Mouse (Mus musculus): ENCODE data around the gene Slit3. TPM values are rescaled to one million over a fixed set of nuclear protein-coding genes. Genes with fewer than 3 reads are reported as not detected.
A peak's percentile ranks its signal among the peaks of the same experiment; 100 is the strongest.

The Slit3 gene
- polyA plus RNA-seq, 1 experiment from 2014 or later = 4.8 TPM

GRCm38 (mm10) chr11:35365510-35365931 is 244.5 kb downstream of the Slit3 start:
- no peaks in the 10 kb centered on the region for H3K27me3 ChIP-seq (replicated peaks; ENCODE audit: control insufficient read depth, insufficient read depth, low read length)
- ATAC-seq = no peak
- no peak overlapping the region for H3K4me2 ChIP-seq (replicated peaks; ENCODE audit: low read depth)
- H3K9ac ChIP-seq (ENCODE audit: low read depth, low read length) = no peak overlapping the region
- no peaks in the 10 kb centered on the region for H3K36me3 ChIP-seq (ENCODE audit: control insufficient read depth, insufficient read depth)
- H3K9me3 ChIP-seq (ENCODE audit: control insufficient read depth) = no peaks in the 10 kb centered on the region
- no peak for TF ChIP-seq CTCF (IDR thresholded peaks at IDR 0.05; ENCODE audit: low read depth)
- no peak overlapping the region for H3K27ac ChIP-seq (ENCODE audit: low read depth, low read length)
- H3K4me1 ChIP-seq (replicated peaks; ENCODE audit: control insufficient read depth, insufficient read depth, low read length) = no peaks in the 10 kb centered on the region
- H3K4me3 ChIP-seq (ENCODE audit: low read depth, low read length) = no peak overlapping the region
- 33% methylated on average over 8 of the region's 8 CpGs for WGBS

DNA sequence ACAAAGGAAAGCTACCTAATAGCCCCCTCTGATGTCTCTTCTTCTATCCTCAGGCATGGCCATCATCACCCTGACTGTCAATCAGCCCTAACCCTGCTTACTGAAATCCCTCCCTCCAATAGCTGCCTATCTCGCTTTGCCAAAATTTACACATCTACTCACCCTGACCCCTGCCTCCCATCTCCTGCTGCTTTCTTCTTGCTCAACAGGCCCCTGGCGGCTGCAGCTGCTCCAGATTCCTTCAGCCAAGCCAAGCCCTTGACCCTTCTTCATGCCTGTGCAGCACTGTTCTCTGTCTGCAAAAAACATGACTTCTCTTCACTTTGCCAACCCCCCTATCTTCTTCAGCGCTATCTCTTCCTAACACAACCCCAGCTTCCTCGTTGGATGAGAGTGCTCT is 245.6 kb downstream of the Slit3 start:
- no peak for TF ChIP-seq CTCF (IDR thresholded peaks at IDR 0.05; ENCODE audit: low read depth)
- WGBS = 77% methylated on average over 4 of the region's 4 CpGs
- Histone ChIP-seq H3K9ac (ENCODE audit: low read depth, low read length) (no peak overlapping the region), H3K36me3 (ENCODE audit: control insufficient read depth, insufficient read depth) (no peaks in the 10 kb centered on the region), H3K27me3 (replicated peaks; ENCODE audit: control insufficient read depth, insufficient read depth, low read length) (no peaks in the 10 kb centered on the region), H3K4me1 (replicated peaks; ENCODE audit: control insufficient read depth, insufficient read depth, low read length) (no peaks in the 10 kb centered on the region), H3K4me2 (replicated peaks; ENCODE audit: low read depth) (no peak overlapping the region), H3K9me3 (ENCODE audit: control insufficient read depth) (no peaks in the 10 kb centered on the region), H3K4me3 (ENCODE audit: low read depth, low read length) (no peak overlapping the region), H3K27ac (ENCODE audit: low read depth, low read length) (no peak overlapping the region)
- ATAC-seq = no peak

- 78% methylated on average over 4 of the region's 4 CpGs for WGBS
- no peak overlapping the region for H3K4me3 ChIP-seq (ENCODE audit: low read depth, low read length)
Observed at GRCm38 (mm10) chr11:35367248-35367647, 246.2 kb downstream of the Slit3 start.

GRCm38 (mm10) chr11:35369964-35370363 is 248.9 kb downstream of the Slit3 start:
- H3K9me3 ChIP-seq (ENCODE audit: control insufficient read depth) = 0 out of 2 replicates have a peak, but pooled peaks cover 2% of the 10 kb centered on the region
- no peak overlapping the region for H3K4me3 ChIP-seq (ENCODE audit: low read depth, low read length)
- WGBS = 37% methylated on average over 7 of the region's 7 CpGs
- no peaks in the 10 kb centered on the region for H3K4me1 ChIP-seq (replicated peaks; ENCODE audit: control insufficient read depth, insufficient read depth, low read length)
- no peak overlapping the region for H3K9ac ChIP-seq (ENCODE audit: low read depth, low read length)
- TF ChIP-seq CTCF (IDR thresholded peaks at IDR 0.05; ENCODE audit: low read depth) = no peak
- no peak overlapping the region for H3K27ac ChIP-seq (ENCODE audit: low read depth, low read length)
- no peak overlapping the region for H3K4me2 ChIP-seq (replicated peaks; ENCODE audit: low read depth)
- no peaks in the 10 kb centered on the region for H3K27me3 ChIP-seq (replicated peaks; ENCODE audit: control insufficient read depth, insufficient read depth, low read length)
- H3K36me3 ChIP-seq (ENCODE audit: control insufficient read depth, insufficient read depth) = no peaks in the 10 kb centered on the region
- ATAC-seq = no peak

More at GRCm38 (mm10) chr11:35367248-35367647, 246.2 kb downstream of the Slit3 start:
- H3K4me1 ChIP-seq (replicated peaks; ENCODE audit: control insufficient read depth, insufficient read depth, low read length) = no peaks in the 10 kb centered on the region
- no peaks in the 10 kb centered on the region for H3K36me3 ChIP-seq (ENCODE audit: control insufficient read depth, insufficient read depth)
- H3K9ac ChIP-seq (ENCODE audit: low read depth, low read length) = no peak overlapping the region
- no peak overlapping the region for H3K4me2 ChIP-seq (replicated peaks; ENCODE audit: low read depth)
- no peak for ATAC-seq
- no peaks in the 10 kb centered on the region for H3K27me3 ChIP-seq (replicated peaks; ENCODE audit: control insufficient read depth, insufficient read depth, low read length)
- TF ChIP-seq CTCF (IDR thresholded peaks at IDR 0.05; ENCODE audit: low read depth) = peak; percentile 39
- H3K27ac ChIP-seq (ENCODE audit: low read depth, low read length) = no peak overlapping the region
- H3K9me3 ChIP-seq (ENCODE audit: control insufficient read depth) = no peaks in the 10 kb centered on the region

DNA sequence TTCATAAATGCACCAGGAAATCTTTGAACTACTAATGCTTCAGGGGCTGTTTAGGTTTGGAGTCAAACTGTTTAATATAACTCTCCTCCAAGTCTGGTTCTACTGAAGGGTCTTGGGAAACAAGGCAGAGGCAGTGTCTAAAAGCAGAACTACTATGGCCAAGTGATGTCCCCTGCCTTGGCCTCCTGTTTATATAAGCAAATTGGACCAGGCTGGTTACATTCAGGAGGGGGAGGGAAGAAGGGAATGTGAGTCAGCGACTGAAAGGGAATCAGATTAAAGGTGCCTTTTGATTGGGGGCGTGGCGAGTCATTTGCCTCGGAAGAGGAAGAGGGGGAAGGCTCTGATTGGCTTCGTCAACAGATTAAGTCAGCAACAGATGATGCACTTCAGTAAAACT is 249.7 kb downstream of the Slit3 start:
- Histone ChIP-seq H3K4me3 (ENCODE audit: low read depth, low read length) (no peak overlapping the region), H3K9ac (ENCODE audit: low read depth, low read length) (no peak overlapping the region), H3K4me1 (replicated peaks; ENCODE audit: control insufficient read depth, insufficient read depth, low read length) (no peaks in the 10 kb centered on the region), H3K4me2 (replicated peaks; ENCODE audit: low read depth) (no peak overlapping the region), H3K27me3 (replicated peaks; ENCODE audit: control insufficient read depth, insufficient read depth, low read length) (no peaks in the 10 kb centered on the region), H3K36me3 (ENCODE audit: control insufficient read depth, insufficient read depth) (no peaks in the 10 kb centered on the region), H3K9me3 (ENCODE audit: control insufficient read depth) (0 out of 2 replicates have a peak, but pooled peaks cover 2% of the 10 kb centered on the region), H3K27ac (ENCODE audit: low read depth, low read length) (no peak overlapping the region)
- ATAC-seq = no peak
- 5% methylated on average over 5 of the region's 5 CpGs for WGBS
- TF ChIP-seq CTCF (IDR thresholded peaks at IDR 0.05; ENCODE audit: low read depth) = no peak

DNA sequence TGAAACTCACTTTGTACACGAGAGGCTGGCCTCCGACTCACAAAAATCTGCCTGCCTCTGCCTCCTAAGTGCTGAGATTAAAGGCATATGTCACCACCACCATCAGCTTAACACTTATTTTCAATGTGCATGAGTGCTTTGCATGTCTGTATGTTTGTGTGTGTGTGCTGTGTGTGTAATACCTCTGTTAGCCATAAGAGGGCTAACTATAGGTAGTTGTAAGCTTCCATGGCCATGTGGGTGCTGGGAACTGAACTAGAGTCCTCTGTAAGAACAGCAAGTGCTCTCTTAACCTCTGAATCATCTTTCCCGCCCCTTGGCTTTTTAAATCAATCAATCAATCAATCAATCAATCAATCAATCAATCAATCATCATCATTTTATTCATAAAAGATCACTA is 251.4 kb downstream of the Slit3 start:
- H3K4me3 ChIP-seq (ENCODE audit: low read depth, low read length) = no peak overlapping the region
- no peak overlapping the region for H3K27ac ChIP-seq (ENCODE audit: low read depth, low read length)
- 94% methylated on average over 3 of the region's 3 CpGs for WGBS
- no peak overlapping the region for H3K4me2 ChIP-seq (replicated peaks; ENCODE audit: low read depth)
- ATAC-seq = no peak
- TF ChIP-seq CTCF (IDR thresholded peaks at IDR 0.05; ENCODE audit: low read depth) = no peak
- no peaks in the 10 kb centered on the region for H3K4me1 ChIP-seq (replicated peaks; ENCODE audit: control insufficient read depth, insufficient read depth, low read length)
- H3K9ac ChIP-seq (ENCODE audit: low read depth, low read length) = no peak overlapping the region
- no peaks in the 10 kb centered on the region for H3K27me3 ChIP-seq (replicated peaks; ENCODE audit: control insufficient read depth, insufficient read depth, low read length)
- H3K9me3 ChIP-seq (ENCODE audit: control insufficient read depth) = 0 out of 2 replicates have a peak, but pooled peaks cover 2% of the 10 kb centered on the region
- H3K36me3 ChIP-seq (ENCODE audit: control insufficient read depth, insufficient read depth) = no peaks in the 10 kb centered on the region

DNA sequence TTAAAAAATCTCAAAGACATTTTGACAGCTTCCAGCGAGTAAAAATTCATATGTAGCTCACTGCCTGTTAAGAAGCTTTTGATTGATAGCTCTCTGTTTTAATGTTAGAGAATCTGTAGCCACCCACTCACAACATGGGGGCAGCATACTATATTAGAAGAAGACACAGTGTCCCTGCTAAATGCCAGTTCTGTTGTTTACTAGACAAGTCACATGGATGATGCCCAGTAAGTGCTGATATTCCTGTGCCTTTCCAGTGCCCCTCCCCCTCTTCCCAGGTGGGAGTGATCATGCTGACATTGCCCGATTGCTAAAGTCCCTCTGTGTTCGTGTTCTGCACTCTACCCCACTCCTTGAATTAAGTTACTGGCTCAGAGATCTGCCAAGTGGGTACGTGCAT is 254.0 kb downstream of the Slit3 start:
- 70% methylated on average over 4 of the region's 4 CpGs for WGBS
- H3K9ac ChIP-seq (ENCODE audit: low read depth, low read length) = no peak overlapping the region
- H3K9me3 ChIP-seq (ENCODE audit: control insufficient read depth) = 0 out of 2 replicates have a peak, but pooled peaks cover 2% of the 10 kb centered on the region
- H3K27ac ChIP-seq (ENCODE audit: low read depth, low read length) = no peak overlapping the region
- H3K4me3 ChIP-seq (ENCODE audit: low read depth, low read length) = no peak overlapping the region
- no peak for TF ChIP-seq CTCF (IDR thresholded peaks at IDR 0.05; ENCODE audit: low read depth)
- H3K27me3 ChIP-seq (replicated peaks; ENCODE audit: control insufficient read depth, insufficient read depth, low read length) = no peaks in the 10 kb centered on the region
- H3K36me3 ChIP-seq (ENCODE audit: control insufficient read depth, insufficient read depth) = no peaks in the 10 kb centered on the region
- ATAC-seq = no peak
- H3K4me2 ChIP-seq (replicated peaks; ENCODE audit: low read depth) = no peak overlapping the region
- H3K4me1 ChIP-seq (replicated peaks; ENCODE audit: control insufficient read depth, insufficient read depth, low read length) = no peaks in the 10 kb centered on the region

All from intestine, postnatal 0 days (tissue).